Mouse (Mus musculus): ENCODE measurements around the gene Kif2a.

Gene Kif2a

DNA sequence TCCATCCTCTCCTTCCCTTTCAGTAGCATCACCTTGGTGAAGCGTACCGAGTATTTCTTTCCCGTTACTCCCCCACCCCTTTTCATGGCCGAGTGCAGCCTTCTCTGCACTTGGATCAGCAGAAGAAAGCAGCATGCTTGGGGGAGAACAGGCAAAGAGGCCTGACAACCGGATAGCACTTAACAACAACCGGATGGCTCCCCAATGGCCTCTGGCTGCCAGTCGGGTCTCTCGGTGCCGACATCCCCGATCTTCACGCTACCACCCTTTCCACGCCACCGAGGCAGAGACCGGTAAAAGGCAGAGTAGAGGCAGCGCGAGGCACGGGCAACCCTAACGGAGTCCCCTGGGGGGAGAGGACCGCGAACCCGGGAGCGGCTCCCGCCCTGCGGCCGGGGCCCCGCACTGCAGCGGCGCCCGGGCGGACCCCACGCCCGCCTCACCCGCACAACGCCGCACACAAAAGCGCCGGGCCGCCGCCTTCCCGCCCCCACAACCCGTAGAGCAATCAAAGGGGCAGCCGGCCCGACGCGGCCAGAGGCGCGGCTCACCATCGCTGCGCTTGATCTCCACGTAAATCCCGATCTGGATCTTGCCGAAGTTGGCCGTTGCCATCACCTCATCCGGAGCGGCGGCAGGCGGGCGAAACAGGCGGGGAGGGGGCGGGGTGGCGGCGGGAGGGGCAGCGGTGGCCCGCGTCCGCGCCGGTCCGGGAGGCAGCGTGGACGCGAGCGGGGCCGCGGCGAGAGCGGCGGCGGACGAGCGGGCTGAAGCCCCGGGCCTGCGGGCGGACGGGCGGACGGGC, at the start of gene Kif2a:
TSS of gene Kif2a (minus strand) at position 666 of the 805 bp plus-strand sequence.
- DNase-seq: peak; percentile 56 to 59

GRCm38 (mm10) chr13:107069061-107069460, 47.1 kb upstream of the Kif2a start:
- no peak for DNase-seq

GRCm38 (mm10) chr13:107065098-107065855, 43.4 kb upstream of the Kif2a start:
- no peak for DNase-seq

DNA sequence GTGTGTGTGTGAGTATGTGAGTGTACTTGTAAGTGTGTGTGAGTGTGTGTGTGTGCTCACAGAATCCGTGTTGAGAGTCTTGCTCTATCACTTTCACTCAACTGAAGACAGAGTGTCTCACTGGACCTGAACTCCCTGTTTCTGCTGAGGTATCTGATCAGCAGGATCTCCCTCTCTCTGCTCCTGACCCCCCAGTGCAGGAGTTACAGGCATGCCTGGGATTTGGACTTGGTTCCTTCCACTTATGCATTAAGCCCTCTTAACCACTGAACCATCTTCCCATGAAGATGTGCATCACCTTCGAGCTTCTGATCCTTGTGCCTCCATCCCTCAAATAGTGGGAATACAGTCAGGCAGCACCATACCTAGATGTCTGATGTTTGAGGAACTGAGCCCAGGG, 42.3 kb upstream of the Kif2a start:
- no peak for DNase-seq

DNA sequence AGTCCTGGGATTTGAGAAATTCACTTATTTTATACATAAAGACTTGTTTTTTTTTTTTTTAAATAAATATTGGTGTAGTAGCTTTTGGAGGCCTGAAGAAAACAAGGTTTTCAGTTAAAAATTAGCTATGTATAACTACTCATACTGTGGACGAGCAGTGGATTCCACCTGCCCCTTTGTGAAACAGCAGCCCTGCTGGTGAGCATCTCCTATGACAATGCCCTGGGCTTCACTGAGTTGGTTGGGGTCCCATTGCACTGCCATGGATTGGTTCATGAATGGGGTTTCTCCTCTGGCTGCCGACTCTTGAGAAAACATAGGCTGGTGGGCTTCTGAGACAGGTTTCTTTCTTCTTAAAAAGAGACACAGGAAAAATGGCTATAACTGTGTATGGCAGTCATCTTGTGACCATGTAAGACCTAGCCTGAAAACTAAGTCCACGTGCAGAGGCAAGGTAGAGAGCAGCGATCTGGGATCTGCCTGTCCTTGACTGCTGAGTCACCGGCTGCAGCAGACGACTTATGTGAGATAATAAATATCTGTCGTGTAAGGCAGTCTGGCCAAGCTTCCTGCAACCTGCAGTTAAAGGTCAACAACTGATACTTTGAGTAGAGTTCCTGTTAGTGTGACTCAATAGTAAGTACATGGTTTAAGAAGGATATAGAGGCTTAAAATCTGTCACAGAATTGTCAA, 41.3 kb upstream of the Kif2a start:
- DNase-seq: no peak

GRCm38 (mm10) chr13:107060098-107060497, 38.2 kb upstream of the Kif2a start:
- no peak for DNase-seq

DNA sequence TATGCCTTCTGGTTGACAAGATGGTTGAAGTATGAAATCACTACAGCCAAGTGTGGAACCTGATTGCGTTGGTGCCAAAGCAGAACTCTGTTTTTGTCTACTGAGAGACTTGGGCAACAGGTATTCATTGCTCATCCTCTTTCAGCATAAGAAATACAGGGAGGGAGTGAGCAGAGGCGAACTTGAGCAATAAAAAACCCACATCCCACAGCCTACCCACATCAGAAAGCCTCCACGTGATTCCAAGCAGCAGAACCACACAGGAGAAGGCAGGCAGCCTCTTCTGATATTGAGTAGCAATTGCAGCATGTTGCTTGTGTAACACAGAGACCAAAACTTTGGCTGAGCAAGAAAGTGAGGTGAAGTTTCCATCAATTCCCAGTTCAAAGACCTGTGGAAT, 37.5 kb upstream of the Kif2a start:
- no peak for DNase-seq

DNA sequence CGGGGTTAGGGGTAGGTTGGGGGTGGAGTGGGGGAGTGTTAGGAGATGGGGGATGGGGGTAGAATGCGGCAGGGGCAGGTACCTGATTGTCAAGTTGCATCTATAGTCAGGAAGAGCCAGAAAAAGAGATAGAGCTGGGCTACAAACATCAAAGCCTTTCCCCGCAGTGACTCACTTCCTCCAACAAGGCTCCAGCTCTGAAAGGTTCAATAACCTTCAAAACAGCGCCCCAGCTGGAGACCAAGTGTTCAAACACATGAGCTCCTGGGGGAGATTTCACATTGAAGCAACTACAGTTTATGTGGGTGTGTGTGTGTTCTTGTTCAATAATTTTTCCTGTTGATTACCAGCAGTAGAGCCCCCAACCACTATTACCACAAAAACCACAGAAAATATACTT, 34.4 kb upstream of the Kif2a start:
- DNase-seq: no peak

GRCm38 (mm10) chr13:107054496-107054895, 32.6 kb upstream of the Kif2a start:
- DNase-seq: no peak

- no peak for DNase-seq
Measured at GRCm38 (mm10) chr13:107051342-107051741, 29.4 kb upstream of the Kif2a start.

- DNase-seq: no peak
Measured at GRCm38 (mm10) chr13:107044229-107044628, 22.3 kb upstream of the Kif2a start.

GRCm38 (mm10) chr13:107042551-107042950, 20.6 kb upstream of the Kif2a start:
- DNase-seq: no peak

GRCm38 (mm10) chr13:107039493-107039892, 17.6 kb upstream of the Kif2a start:
- no peak for DNase-seq

- no peak for DNase-seq
Measured at GRCm38 (mm10) chr13:107038346-107038745, 16.4 kb upstream of the Kif2a start.

GRCm38 (mm10) chr13:107035511-107036113, 13.7 kb upstream of the Kif2a start:
- DNase-seq: no peak

- no peak for DNase-seq
Measured at GRCm38 (mm10) chr13:107035078-107035477, 13.2 kb upstream of the Kif2a start.

DNA sequence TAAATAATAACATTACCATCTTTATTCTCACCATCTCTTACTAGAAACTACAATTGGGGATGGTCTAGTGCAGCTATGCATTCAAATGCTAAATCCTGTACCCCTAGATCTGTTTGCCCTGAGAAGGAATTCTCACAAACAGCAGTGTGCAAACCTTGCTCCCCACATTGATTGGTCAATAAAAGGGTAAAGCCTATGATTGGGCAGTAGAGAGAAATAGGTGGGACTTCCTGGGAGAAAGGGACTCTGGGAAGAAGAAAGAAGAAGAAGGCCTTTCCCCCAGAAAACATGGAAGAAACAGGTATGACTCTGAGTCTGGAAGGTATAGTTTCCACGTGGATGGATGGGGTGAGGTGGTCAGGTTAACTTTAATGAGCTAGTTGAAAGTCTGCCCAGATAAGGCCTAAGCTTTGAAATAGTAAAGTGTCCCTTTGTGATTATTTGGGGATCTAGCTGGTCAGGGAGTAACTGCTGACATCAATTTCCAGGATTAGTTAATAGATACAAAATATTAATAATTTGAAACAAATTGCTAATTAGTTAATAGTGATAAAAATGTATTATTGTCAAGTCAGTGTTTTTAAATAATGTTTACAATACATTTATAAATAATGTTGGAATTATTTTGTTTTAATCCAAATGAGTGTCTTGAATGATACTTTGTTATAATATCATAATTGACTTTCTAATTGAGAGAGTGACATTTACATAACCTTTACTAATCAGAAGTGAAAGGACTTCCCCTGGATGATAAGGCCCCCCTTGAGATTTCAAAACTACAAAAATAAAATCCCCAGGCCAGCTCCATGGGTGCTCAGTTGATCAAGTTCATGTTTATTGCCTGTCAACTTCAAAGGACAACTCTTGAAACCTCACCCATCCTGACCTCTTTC, 12.3 kb upstream of the Kif2a start:
- DNase-seq: no peak

- no peak for DNase-seq
Measured at GRCm38 (mm10) chr13:107031228-107031627, 9.3 kb upstream of the Kif2a start.

DNA sequence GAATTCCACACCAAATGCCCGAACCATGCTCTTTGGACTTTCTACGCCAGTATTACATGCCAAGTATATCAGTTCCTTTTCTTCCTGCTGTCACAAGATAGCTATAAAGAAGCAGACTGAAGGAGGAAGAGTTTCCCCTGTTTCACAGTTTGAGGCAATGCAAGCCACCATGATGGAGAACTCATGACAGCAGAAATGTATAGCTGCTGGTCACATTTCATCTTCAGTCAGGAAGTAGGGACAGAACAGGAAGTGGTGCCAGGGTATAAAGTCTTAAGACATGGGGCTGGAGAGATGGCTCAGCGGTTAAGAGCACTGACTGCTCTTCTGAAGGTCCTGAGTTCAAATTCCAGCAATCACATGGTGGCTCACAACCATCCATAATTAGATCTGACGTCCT, 5.3 kb upstream of the Kif2a start:
- no peak for DNase-seq

DNA sequence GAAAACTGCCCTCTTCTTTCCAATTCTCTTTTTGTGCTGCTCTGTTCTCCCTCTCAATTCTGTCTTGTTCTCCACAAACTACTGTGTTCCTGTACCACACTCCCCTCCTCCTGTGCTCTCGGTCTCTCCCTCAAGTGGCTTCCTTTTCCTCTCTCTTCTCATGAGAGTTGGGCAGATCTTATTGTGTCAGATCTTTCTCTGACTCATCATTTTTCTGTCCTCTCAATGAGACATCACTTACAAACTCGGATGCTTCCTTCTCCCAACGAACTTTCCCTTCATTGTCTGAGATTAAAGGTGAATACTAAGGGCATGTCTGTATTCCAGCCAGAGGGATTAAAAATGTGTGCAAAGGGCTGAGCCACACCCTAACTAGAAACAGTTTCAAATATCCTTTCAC, 3.7 kb upstream of the Kif2a start:
- DNase-seq: no peak

DNA sequence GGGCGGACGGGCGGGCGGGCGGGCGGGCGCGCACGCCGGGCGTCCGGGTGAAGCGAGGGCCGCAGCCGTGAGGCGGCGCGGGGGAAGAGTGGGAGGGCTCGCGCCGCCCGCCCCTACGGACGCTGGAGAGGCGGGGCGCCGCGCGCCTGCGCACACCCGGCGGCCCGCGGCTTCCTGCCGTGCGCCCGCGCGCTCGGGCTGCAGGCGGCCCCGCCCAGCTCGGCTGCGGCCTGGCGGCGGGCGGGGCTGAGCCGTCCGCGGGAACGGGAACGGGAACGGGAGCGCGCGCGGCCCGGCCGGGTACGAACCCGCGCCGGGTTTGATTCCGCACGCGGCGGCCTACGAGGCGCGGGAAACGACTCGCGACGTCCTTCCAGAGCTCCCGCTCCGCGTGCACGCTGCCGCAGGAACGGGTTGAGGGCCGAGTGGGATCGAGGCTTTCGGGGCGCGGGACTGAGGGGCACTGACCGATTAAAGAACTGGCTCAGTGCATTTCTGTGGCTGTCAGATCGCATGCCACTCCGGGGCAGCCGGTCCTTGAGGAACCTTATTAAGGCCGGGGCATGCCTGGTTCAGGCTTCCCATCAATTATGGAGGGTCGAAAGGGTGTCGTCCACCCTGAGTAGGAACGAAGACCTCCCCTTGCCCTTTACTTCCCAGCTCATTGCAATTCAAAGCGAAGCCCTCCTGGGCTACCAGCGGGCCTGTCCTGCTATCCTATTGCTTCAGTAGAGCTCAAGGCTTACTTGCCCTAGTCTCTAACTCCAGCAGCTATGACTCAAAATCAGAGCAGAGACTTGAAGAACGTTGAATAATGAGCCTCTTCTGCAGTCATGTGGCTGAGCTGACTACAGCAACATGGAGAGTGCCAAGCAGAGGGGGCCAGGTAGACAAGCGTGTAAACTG, 593 bp upstream of the Kif2a start:
- peak; percentile 70 to 83 for DNase-seq

All from cerebellum, postnatal 36 days (tissue).